Mouse (Mus musculus): ENCODE data around the gene Slc44a3.

Gene Slc44a3

GRCm38 (mm10) chr3:121429469-121429868 lies 102.7 kb downstream of the Slc44a3 start:
- in situ Hi-C loops (cut with MseI, MboI): no loop called here

GRCm38 (mm10) chr3:121428696-121429259 lies 103.4 kb downstream of the Slc44a3 start:
- in situ Hi-C loops (cut with MseI, MboI): no loop called here

- in situ Hi-C loops (cut with MseI, MboI): no loop called here
Measured at GRCm38 (mm10) chr3:121428230-121428629, 104.0 kb downstream of the Slc44a3 start.

- in situ Hi-C loops (cut with MseI, MboI): no loop called here
Measured at GRCm38 (mm10) chr3:121427520-121427908, 104.7 kb downstream of the Slc44a3 start.

GRCm38 (mm10) chr3:121426621-121427519 lies 105.3 kb downstream of the Slc44a3 start:
- in situ Hi-C loops (cut with MseI, MboI): no loop called here

- in situ Hi-C loops (cut with MseI, MboI): no loop called here
Measured at GRCm38 (mm10) chr3:121425861-121426620, 106.2 kb downstream of the Slc44a3 start, which contains the start of gene Cnn3. Cnn3 (plus strand) TSS chr3:121426497.

- in situ Hi-C loops (cut with MseI, MboI): no loop called here
Measured at GRCm38 (mm10) chr3:121422405-121422804, 109.8 kb downstream of the Slc44a3 start.

- in situ Hi-C loops (cut with MseI, MboI): no loop called here
Measured at GRCm38 (mm10) chr3:121418850-121419435, 113.3 kb downstream of the Slc44a3 start.

GRCm38 (mm10) chr3:121418251-121418601 lies 114.0 kb downstream of the Slc44a3 start:
- in situ Hi-C loops (cut with MseI, MboI): no loop called here

- in situ Hi-C loops (cut with MseI, MboI): no loop called here
Measured at GRCm38 (mm10) chr3:121417379-121418250, 114.6 kb downstream of the Slc44a3 start.

GRCm38 (mm10) chr3:121416171-121417154 lies 115.7 kb downstream of the Slc44a3 start:
- in situ Hi-C loops (cut with MseI, MboI): no loop called here

GRCm38 (mm10) chr3:121411450-121411849 lies 120.8 kb downstream of the Slc44a3 start:
- in situ Hi-C loops (cut with MseI, MboI): no loop called here
